In genomic region chr13:113860816-113861215, GRCm38 (mm10) we compare ENCODE assay signal across 20 mouse cellular contexts.
DNase-seq lines count a peak whose midpoint lies in the region; ATAC-seq lines count a peak whose summit lies in the region.
"Had no signal": no experiment of that assay in that cellular context is flagged by ENCODE, and none has a peak within 500 bp of the region (broad histone marks: within the 10 kb centered on the region; RNA-seq: fewer than 3 reads in every experiment).

No protein-coding gene starts in this region.

- 89% methylated on average over 4 of the region's 4 CpGs for WGBS in hindbrain, embryonic 10.5 days
- 65% methylated on average over 4 of the region's 4 CpGs for WGBS in hindbrain, embryonic 16.5 days
- WGBS in neural tube, embryonic 15.5 days, result 60% methylated on average over 4 of the region's 4 CpGs

- no peak overlapping the region for H3K4me2 ChIP-seq in hindbrain, embryonic 16.5 days (ENCODE audit: low read length)
- H3K4me2 ChIP-seq in neural tube, embryonic 15.5 days, result no peak overlapping the region
- H3K4me2 ChIP-seq: heart, embryonic 13.5 days; midbrain, embryonic 13.5 days had no signal

- H3K9me3 ChIP-seq in hindbrain, embryonic 10.5 days, result no peaks in the 10 kb centered on the region
- no peaks in the 10 kb centered on the region for H3K9me3 ChIP-seq in hindbrain, embryonic 16.5 days (ENCODE audit: control insufficient read depth, low read length)
- no peaks in the 10 kb centered on the region for H3K9me3 ChIP-seq in neural tube, embryonic 15.5 days (replicated peaks)
- H3K9me3 ChIP-seq: heart, embryonic 13.5 days; midbrain, embryonic 13.5 days had no signal

- DNase-seq in adrenal gland, postnatal 10 days, result peak; percentile 53
- no peak for DNase-seq in adrenal gland, postnatal 36 days
- DNase-seq in hindbrain, embryonic 10.5 days (ENCODE audit: low spot score), result no peak
- DNase-seq in neural tube, embryonic 10.5 days (ENCODE audit: extremely low spot score, low spot score), result no peak
- DNase-seq in right cerebral cortex, postnatal 10 days (ENCODE audit: low spot score in 2 of 2), result no peak
- DNase-seq in frontal cortex, postnatal 25 days (ENCODE audit: low spot score in 2 of 2), result no peak
- DNase-seq: gastrocnemius, postnatal 25 days; kidney, postnatal 4 days; layer of hippocampus, postnatal 36 days; lung, adult 18-20 months; thymus, postnatal 14 days had no signal

- no peak for ATAC-seq in hindbrain, embryonic 16.5 days
- ATAC-seq in neural tube, embryonic 15.5 days (ENCODE audit: low FRiP score), result no peak
- ATAC-seq: intestine, embryonic 16.5 days; midbrain, embryonic 13.5 days; Patski had no signal

- H3K36me3 ChIP-seq in hindbrain, embryonic 10.5 days, result no peaks in the 10 kb centered on the region
- no peaks in the 10 kb centered on the region for H3K36me3 ChIP-seq in hindbrain, embryonic 16.5 days (ENCODE audit: control insufficient read depth, insufficient read depth, low read length)
- H3K36me3 ChIP-seq in neural tube, embryonic 15.5 days, result no peaks in the 10 kb centered on the region
- H3K36me3 ChIP-seq: heart, embryonic 13.5 days; midbrain, embryonic 13.5 days had no signal

- peak overlapping the region; percentile 72 for H3K27ac ChIP-seq in hindbrain, embryonic 10.5 days
- no peak overlapping the region for H3K27ac ChIP-seq in hindbrain, embryonic 16.5 days (ENCODE audit: low read depth, low read length)
- H3K27ac ChIP-seq in neural tube, embryonic 15.5 days (replicated peaks), result peak overlapping the region; percentile 28; the same call in 1 of the 2 replicates
- H3K27ac ChIP-seq: heart, embryonic 13.5 days; macrophage; midbrain, embryonic 13.5 days; stomach, postnatal 0 days had no signal

- peaks cover 46% of the 10 kb centered on the region for H3K4me1 ChIP-seq in hindbrain, embryonic 10.5 days (replicated peaks)
- peaks cover 3% of the 10 kb centered on the region for H3K4me1 ChIP-seq in hindbrain, embryonic 16.5 days (ENCODE audit: control insufficient read depth, insufficient read depth, low read depth, low read length)
- H3K4me1 ChIP-seq in neural tube, embryonic 15.5 days, result peaks cover 16% of the 10 kb centered on the region

- no peak overlapping the region for H3K9ac ChIP-seq in hindbrain, embryonic 16.5 days (ENCODE audit: low read depth, low read length)
- no peak overlapping the region for H3K9ac ChIP-seq in neural tube, embryonic 15.5 days (replicated peaks)
- H3K9ac ChIP-seq: heart, embryonic 13.5 days; midbrain, embryonic 13.5 days had no signal

- no peak overlapping the region for H3K4me3 ChIP-seq in hindbrain, embryonic 10.5 days
- H3K4me3 ChIP-seq in hindbrain, embryonic 16.5 days (ENCODE audit: low read length), result no peak overlapping the region
- H3K4me3 ChIP-seq in neural tube, embryonic 15.5 days (replicated peaks), result no peak overlapping the region
- H3K4me3 ChIP-seq: erythroblast, embryonic 14.5 days; heart, embryonic 13.5 days; midbrain, embryonic 13.5 days had no signal

- no peaks in the 10 kb centered on the region for H3K27me3 ChIP-seq in hindbrain, embryonic 10.5 days (ENCODE audit: insufficient read depth, poor library complexity, severe bottlenecking)
- H3K27me3 ChIP-seq in hindbrain, embryonic 16.5 days (replicated peaks; ENCODE audit: control insufficient read depth, insufficient read depth, low read length), result no peaks in the 10 kb centered on the region
- no peaks in the 10 kb centered on the region for H3K27me3 ChIP-seq in neural tube, embryonic 15.5 days (replicated peaks)
- H3K27me3 ChIP-seq: heart, embryonic 13.5 days; midbrain, embryonic 13.5 days; Patski had no signal
